Mouse (Mus musculus): ENCODE measurements at regions not wholly inside any gene's neighbourhood (a gene's known extent, or its start where the extent isn't known, plus 50 kb on each side); places are given as distances from the start of the nearest gene placed in this dataset.

DNA sequence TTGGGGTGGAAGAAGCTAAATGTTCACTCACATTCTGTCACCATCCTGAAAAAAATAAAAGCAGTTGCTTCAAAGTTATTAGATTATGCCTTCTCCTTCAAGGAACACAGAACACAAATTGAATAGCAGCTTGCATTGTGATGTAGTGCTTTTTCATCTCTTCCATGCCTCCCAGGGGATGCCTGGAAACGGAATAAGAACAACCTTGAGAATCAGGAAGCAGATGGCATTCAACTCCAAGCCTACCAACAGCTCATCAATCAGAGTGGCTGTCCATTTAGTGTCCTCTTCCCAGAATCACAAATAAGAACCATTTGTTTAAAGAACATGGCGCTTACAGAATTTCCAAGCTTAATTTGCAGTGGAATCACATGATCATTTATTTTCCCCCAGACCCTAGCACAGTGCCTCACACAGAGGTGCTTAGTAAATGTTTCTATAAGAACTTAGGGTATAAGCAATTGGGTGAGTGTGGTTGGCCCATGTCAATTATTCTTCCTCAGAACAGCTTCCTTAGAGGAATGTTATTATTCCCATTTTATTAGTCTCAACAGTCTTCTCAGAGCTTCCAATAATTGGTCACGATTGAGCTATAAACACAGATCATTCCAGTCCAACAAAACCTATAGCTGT, 70.6 kb upstream of the C1qtnf7 start:
- Histone ChIP-seq H3K36me3 (ENCODE audit: control insufficient read depth, insufficient read depth) (no peaks in the 10 kb centered on the region), H3K27ac (ENCODE audit: low read length) (no peak overlapping the region), H3K9ac (ENCODE audit: low read length) (no peak overlapping the region), H3K9me3 (replicated peaks; ENCODE audit: control insufficient read depth, low read length) (no peaks in the 10 kb centered on the region; the same call in 1 of the 2 replicates), H3K4me2 (ENCODE audit: low read depth, low read length) (no peak overlapping the region), H3K4me1 (ENCODE audit: control insufficient read depth, insufficient read depth, low read length) (no peaks in the 10 kb centered on the region), H3K4me3 (ENCODE audit: low read length) (no peak overlapping the region), H3K27me3 (ENCODE audit: control insufficient read depth, insufficient read depth, low read length) (no peaks in the 10 kb centered on the region)
- 56% methylated on average over 3 of the region's 3 CpGs for whole genome bisulfite sequencing
- ATAC-seq (replicated peaks; ENCODE audit: extremely low read depth, insufficient read depth, low FRiP score) = no peak

DNA sequence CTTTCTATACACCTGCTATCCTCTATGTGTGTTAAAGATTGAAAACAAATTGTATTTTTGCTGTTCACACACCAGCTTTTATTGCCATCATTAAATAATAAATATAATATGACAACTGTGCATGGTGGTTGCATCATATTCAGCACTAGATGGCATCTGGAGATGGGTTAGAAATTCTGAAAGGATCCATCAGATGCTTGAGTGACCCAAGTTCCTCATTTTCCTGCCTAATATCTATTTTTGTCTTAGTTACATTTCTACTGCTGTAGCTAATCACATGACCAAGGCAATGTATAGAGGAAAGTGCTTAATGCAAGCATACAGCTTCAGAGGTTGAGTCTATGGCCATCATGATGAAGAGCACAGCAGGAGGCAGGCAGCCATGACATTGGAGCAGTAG, 69.7 kb upstream of the C1qtnf7 start:
- Histone ChIP-seq H3K4me3 (ENCODE audit: low read length) (no peak overlapping the region), H3K4me1 (ENCODE audit: control insufficient read depth, insufficient read depth, low read length) (no peaks in the 10 kb centered on the region), H3K9me3 (replicated peaks; ENCODE audit: control insufficient read depth, low read length) (no peaks in the 10 kb centered on the region; the same call in 1 of the 2 replicates), H3K36me3 (ENCODE audit: control insufficient read depth, insufficient read depth) (no peaks in the 10 kb centered on the region), H3K9ac (ENCODE audit: low read length) (no peak overlapping the region), H3K4me2 (ENCODE audit: low read depth, low read length) (no peak overlapping the region), H3K27ac (ENCODE audit: low read length) (no peak overlapping the region), H3K27me3 (ENCODE audit: control insufficient read depth, insufficient read depth, low read length) (no peaks in the 10 kb centered on the region)
- ATAC-seq (replicated peaks; ENCODE audit: extremely low read depth, insufficient read depth, low FRiP score) = no peak

DNA sequence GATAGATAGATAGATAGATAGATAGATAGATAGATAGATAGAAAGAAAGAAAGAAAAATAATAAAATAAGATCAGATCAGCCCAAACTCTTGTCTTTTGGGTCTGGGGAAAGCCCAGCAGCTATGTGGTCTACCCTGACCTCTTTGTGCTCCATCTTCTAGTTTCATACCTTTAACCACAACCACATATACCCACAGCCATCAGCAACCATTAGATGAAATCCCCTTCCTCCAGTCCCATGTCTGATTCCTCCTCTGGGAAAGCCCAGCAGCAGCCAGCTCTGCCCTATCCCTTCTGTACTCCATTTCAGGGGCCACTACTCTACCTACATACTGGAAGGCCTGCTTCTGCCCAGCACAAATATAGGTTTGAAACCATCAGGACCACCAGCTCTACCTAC, 69.0 kb upstream of the C1qtnf7 start:
- ATAC-seq (replicated peaks; ENCODE audit: extremely low read depth, insufficient read depth, low FRiP score) = no peak
- H3K4me1 ChIP-seq (ENCODE audit: control insufficient read depth, insufficient read depth, low read length) = no peaks in the 10 kb centered on the region
- H3K27ac ChIP-seq (ENCODE audit: low read length) = no peak overlapping the region
- no peaks in the 10 kb centered on the region for H3K36me3 ChIP-seq (ENCODE audit: control insufficient read depth, insufficient read depth)
- no peak overlapping the region for H3K4me2 ChIP-seq (ENCODE audit: low read depth, low read length)
- no peaks in the 10 kb centered on the region; the same call in 1 of the 2 replicates for H3K9me3 ChIP-seq (replicated peaks; ENCODE audit: control insufficient read depth, low read length)
- H3K4me3 ChIP-seq (ENCODE audit: low read length) = no peak overlapping the region
- H3K27me3 ChIP-seq (ENCODE audit: control insufficient read depth, insufficient read depth, low read length) = no peaks in the 10 kb centered on the region
- no peak overlapping the region for H3K9ac ChIP-seq (ENCODE audit: low read length)

DNA sequence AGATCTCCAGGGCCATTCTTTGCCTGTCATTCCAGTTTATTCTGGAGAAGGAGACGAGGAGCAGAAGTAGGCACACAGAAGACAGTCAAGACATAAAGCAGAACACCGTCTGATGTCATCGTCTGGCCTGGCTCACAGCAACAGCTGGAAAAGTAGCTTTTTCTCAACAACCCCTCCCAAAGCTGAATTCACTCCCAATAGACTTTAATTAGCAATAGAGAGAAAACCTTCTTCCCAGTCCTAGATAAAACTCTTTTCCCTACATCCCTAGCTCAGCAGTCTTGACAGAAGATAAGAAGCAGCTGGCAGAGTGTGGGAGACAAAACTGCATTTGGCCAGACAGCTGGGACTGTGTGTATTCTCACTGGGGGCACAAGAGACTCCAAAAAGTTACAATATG, 59.3 kb upstream of the C1qtnf7 start:
- Histone ChIP-seq H3K27me3 (ENCODE audit: control insufficient read depth, insufficient read depth, low read length) (no peaks in the 10 kb centered on the region), H3K4me3 (ENCODE audit: low read length) (no peak overlapping the region), H3K4me1 (ENCODE audit: control insufficient read depth, insufficient read depth, low read length) (peaks cover 4% of the 10 kb centered on the region; the same call in 1 of the 2 replicates), H3K9me3 (replicated peaks; ENCODE audit: control insufficient read depth, low read length) (no peaks in the 10 kb centered on the region), H3K36me3 (ENCODE audit: control insufficient read depth, insufficient read depth) (no peaks in the 10 kb centered on the region), H3K4me2 (ENCODE audit: low read depth, low read length) (no peak overlapping the region), H3K27ac (ENCODE audit: low read length) (no peak overlapping the region), H3K9ac (ENCODE audit: low read length) (no peak overlapping the region)
- 17% methylated on average over 3 of the region's 3 CpGs for WGBS
- ATAC-seq (replicated peaks; ENCODE audit: extremely low read depth, insufficient read depth, low FRiP score) = peak; percentile 67

DNA sequence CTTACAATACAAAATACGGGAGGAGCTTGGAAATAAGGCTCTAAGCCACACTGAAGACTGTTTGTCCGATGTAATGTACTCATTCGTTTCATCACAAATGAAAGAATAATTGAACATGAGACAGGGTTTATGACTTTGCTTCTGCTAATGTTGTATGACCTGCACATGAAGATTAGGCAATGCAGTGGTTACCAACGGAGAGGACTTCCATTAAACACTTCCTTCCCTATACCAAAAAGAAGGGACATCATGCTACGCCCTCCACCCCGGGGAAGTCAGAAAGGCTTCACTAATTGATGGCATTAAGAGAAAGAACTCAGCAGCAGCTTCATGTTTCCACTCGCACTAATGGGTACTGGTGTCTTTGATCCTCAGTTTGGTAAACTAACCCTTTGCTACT, 57.6 kb upstream of the C1qtnf7 start:
- Histone ChIP-seq H3K36me3 (ENCODE audit: control insufficient read depth, insufficient read depth) (no peaks in the 10 kb centered on the region), H3K9me3 (replicated peaks; ENCODE audit: control insufficient read depth, low read length) (no peaks in the 10 kb centered on the region), H3K9ac (ENCODE audit: low read length) (no peak overlapping the region), H3K4me2 (ENCODE audit: low read depth, low read length) (no peak overlapping the region), H3K4me1 (ENCODE audit: control insufficient read depth, insufficient read depth, low read length) (peaks cover 4% of the 10 kb centered on the region; the same call in 1 of the 2 replicates), H3K27ac (ENCODE audit: low read length) (no peak overlapping the region), H3K27me3 (ENCODE audit: control insufficient read depth, insufficient read depth, low read length) (no peaks in the 10 kb centered on the region), H3K4me3 (ENCODE audit: low read length) (no peak overlapping the region)
- no peak for ATAC-seq (replicated peaks; ENCODE audit: extremely low read depth, insufficient read depth, low FRiP score)
- 83% methylated on average over 7 of the region's 7 CpGs for WGBS

DNA sequence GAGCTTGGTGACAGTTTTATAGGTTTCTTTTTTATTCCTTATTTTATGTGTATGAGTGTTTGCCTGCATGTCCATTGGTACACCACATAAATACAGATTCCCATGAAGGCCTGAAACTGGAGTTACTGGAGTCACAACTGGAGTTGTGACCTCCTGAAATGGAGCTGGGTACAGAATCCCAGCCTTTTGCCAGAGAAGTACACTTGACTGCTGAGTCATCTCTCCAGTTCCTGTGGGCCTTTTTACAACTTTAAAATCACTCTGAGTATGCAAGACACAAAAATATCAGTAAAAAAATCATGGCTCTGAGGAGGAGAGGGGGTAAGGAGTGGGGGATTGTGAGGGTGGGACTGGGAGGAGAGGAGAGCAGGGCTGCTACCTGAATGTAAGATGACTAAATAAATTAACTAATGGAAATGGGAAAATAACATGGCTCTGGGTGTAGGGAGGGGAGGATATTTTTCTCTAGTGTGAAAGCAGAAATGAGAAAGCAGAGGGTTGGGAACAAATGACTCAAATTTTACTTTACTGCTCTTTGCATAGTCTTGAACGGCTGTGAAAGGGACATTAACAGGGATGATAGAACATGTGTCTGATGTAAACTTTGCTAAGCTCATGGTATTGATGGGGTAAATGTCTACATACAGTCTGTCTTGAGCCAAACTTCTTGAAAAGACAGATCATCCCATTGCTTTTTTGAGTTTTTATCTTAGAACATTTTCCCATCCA, 53.2 kb upstream of the C1qtnf7 start:
- Histone ChIP-seq H3K4me2 (ENCODE audit: low read depth, low read length) (no peak overlapping the region), H3K9me3 (replicated peaks; ENCODE audit: control insufficient read depth, low read length) (no peaks in the 10 kb centered on the region), H3K4me3 (ENCODE audit: low read length) (no peak overlapping the region), H3K9ac (ENCODE audit: low read length) (no peak overlapping the region), H3K27ac (ENCODE audit: low read length) (no peak overlapping the region), H3K27me3 (ENCODE audit: control insufficient read depth, insufficient read depth, low read length) (no peaks in the 10 kb centered on the region), H3K36me3 (ENCODE audit: control insufficient read depth, insufficient read depth) (no peaks in the 10 kb centered on the region), H3K4me1 (ENCODE audit: control insufficient read depth, insufficient read depth, low read length) (no peaks in the 10 kb centered on the region)
- no peak for ATAC-seq (replicated peaks; ENCODE audit: extremely low read depth, insufficient read depth, low FRiP score)
- 64% methylated on average over 1 of the region's 1 CpGs for WGBS

All from heart, embryonic 16.5 days (tissue).